Mouse (Mus musculus) embryo, embryonic 11.5 days (tissue): ENCODE results near the gene Vmn1r218.
"Not testable (repeated sequence)": the region's sequence is repeated elsewhere in the genome, so short reads cannot be mapped to it uniquely, and the experiment has no call there.

ENCODE experiments used
- DNase-seq: peaks from one replicate; pipeline ENCODE4 v3.0.0-alpha.2; 2012; ENCODE audit warnings: low read depth, low spot score

Vmn1r218 gene

DNA sequence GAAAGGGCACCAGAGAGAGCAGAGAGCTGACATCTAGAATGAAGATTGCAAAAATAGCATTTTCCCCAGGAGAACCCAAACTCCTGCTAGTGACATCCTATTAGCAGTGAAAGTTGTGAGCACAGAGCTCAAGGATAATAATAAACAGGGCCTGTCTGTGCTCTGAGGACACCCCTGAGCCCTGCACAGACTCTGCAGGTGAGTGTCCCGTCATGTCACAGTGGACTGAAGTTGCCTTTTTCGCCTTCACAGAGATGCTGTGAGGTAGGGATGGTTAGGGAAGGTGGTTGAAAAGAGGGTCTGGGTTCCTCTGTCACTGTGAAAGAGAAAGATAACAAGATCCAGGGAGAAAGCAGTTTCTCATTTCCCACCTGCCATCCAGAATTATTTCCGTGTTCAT is at the start of gene Vmn1r218:
TSS of gene Vmn1r218 (plus strand) at position 57 of the 400 bp plus-strand sequence.
- DNase-seq = no peak

DNA sequence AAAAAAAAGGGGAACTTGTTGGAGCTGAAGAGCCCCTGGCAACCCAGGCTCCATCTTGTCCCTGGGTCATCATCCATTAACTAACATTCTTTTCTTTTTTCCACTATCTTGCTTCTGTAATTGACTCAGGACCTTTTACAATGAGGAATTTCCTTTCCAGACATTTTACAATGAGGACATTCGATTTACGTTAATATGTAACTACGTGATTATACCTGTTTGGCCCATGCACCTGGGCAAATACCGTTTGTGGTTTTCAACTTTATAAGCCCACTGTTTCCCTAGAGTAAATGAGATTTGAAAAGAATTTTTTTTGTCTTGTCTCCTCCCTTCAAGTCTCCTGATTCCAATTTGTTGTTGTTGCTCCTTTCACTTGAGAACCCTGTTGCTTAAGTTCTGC is 38.6 kb upstream of the Vmn1r218 start:
- no peak for DNase-seq

DNA sequence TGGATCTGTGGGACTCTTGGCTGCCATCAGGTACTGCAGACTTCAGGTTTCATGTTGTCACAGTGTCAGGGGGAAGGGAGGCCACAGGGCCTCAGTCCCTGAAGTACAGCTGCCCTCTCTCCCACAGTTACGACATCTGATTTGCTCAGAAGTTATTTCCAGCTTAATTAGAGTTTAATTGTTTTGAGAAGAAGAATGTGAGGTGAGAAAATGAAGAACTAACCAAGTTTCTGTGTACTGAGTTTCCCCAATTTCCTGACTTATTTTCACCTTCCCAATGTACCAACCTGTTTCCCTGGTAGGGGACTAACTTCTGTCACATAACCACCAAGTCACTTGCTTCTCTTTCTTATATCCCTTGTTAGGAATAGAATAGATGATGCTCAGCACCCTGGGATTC is 14.8 kb upstream of the Vmn1r218 start, which contains the start of gene Vmn1r217:
TSS of gene Vmn1r217 (minus strand) at position 101 of the 400 bp plus-strand sequence.
- not testable (repeated sequence) for DNase-seq

- DNase-seq = no peak
Measured at GRCm38 (mm10) chr13:23120611-23121010, 12.3 kb upstream of the Vmn1r218 start.

DNA sequence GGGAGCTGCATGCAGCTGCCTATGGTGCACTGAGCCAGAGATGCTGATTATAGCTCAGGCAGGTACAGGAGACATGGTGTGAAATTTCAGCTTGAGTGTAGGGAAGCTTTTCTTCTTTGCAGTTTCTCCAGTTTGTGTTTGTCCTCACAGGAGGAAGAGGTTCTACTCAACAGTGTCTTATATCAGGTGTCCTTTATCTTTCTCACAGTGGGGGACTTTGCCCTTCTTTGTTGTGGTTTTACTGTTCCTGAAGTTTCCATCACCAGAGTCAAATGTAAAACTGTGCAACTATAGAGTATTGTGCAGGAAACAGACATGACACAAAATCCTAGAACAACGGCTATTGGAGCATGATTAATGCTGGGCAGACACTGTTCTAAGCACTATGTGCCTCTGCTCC is 546 bp downstream of the Vmn1r218 start:
- DNase-seq = no peak

GRCm38 (mm10) chr13:23138880-23139279 is 5.9 kb downstream of the Vmn1r218 start:
- DNase-seq = no peak

- DNase-seq = no peak
Measured at GRCm38 (mm10) chr13:23157848-23158247, 24.9 kb downstream of the Vmn1r218 start.

DNA sequence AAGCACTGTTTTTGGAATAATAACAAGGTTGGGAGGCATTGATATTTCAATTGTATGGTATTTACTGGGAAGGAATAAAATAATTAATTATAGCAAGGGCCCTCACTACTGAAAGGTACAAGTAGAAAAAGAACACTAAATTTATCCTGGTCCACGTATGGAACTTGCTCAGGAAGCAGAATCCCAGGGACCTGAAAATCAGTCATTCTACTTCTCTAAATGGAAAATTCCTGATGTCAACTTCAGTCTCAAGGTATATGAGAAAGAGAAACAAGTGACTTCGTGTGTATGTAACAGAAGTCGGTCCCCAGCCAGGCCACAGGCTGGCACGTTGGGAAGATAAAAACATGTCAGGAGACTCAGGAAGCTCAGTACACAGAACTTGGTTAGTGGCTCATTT is 26.1 kb downstream of the Vmn1r218 start, which contains the start of gene Vmn1r219:
TSS of gene Vmn1r219 (plus strand) at position 301 of the 400 bp plus-strand sequence.
- DNase-seq = no peak

DNA sequence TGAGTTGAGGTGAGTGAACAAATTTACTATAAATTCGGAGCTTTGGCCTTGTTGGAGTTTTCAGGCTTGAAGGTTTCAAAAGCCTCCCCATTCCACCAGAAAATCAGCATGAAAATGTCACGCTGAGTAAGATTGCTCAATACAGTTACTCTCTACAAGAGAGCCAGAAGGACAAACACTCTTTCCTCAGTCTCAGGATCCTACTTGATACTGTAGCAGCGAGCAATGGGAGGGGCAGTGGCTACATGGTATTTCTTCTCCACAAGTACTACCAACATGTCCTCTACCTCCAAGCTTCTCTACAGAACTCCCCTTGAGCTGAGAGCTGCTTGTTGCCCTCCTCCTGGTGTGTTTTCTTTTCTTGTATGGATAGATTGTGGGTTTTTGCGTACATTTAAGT is 33.5 kb downstream of the Vmn1r218 start:
- DNase-seq = not testable (repeated sequence)

GRCm38 (mm10) chr13:23187875-23188274 is 54.9 kb downstream of the Vmn1r218 start, which contains the start of gene Vmn1r220:
Gene Vmn1r220, minus strand, starts transcription at chr13:23187975.
- no peak for DNase-seq
